Mouse (Mus musculus): ENCODE measurements around the gene Olfr1383.

GRCm38 (mm10) chr11:49518086-49518485 lies 1.4 kb upstream of the Olfr1383 start:
- no peak for TF ChIP-seq TAL1 (IDR thresholded peaks at IDR 0.05; ENCODE audit: low read length)
- no peak for TF ChIP-seq GATA1 (IDR thresholded peaks at IDR 0.05; ENCODE audit: low read length)

All from erythroblast, embryonic 14.5 days (primary cell).